Mouse (Mus musculus) B cell, adult 2 months (primary cell): ENCODE data around the gene Det1.

Source experiments
- DNase-seq, 2 experiments: peaks; one replicate each; pipeline ENCODE4 v3.0.0; 2022

The Det1 gene

GRCm38 (mm10) chr7:78778741-78779140 is 68.3 kb downstream of the Det1 start:
- DNase-seq: no peak
